Mouse (Mus musculus): ENCODE measurements around the gene Tomm20. TPM values are rescaled to one million over a fixed set of nuclear protein-coding genes. Genes with fewer than 3 reads are reported as not detected.

Tomm20 gene
- polyA plus RNA-seq, 1 experiment from 2014 or later: 278 TPM

GRCm38 (mm10) chr8:126973686-126974265, 28.1 kb upstream of the Tomm20 start:
- Histone ChIP-seq H3K4me1 (replicated peaks; ENCODE audit: control insufficient read depth, insufficient read depth, low read length) (0 out of 2 replicates have a peak, but pooled peaks cover 4% of the 10 kb centered on the region), H3K4me2 (replicated peaks; ENCODE audit: low read depth) (no peak overlapping the region; the same call in 1 of the 2 replicates), H3K27me3 (replicated peaks; ENCODE audit: control insufficient read depth, insufficient read depth, low read length) (no peaks in the 10 kb centered on the region), H3K9ac (ENCODE audit: low read depth, low read length) (no peak overlapping the region), H3K9me3 (ENCODE audit: control insufficient read depth) (no peaks in the 10 kb centered on the region), H3K27ac (ENCODE audit: low read depth, low read length) (peak overlapping the region; percentile 73), H3K4me3 (ENCODE audit: low read depth, low read length) (no peak overlapping the region), H3K36me3 (ENCODE audit: control insufficient read depth, insufficient read depth) (peaks cover 5% of the 10 kb centered on the region)
- peak; percentile 51 for ATAC-seq
- 36% methylated on average over 9 of the region's 9 CpGs for WGBS
- TF ChIP-seq CTCF (IDR thresholded peaks at IDR 0.05; ENCODE audit: low read depth): no peak

- no peaks in the 10 kb centered on the region for H3K9me3 ChIP-seq (ENCODE audit: control insufficient read depth)
- no peaks in the 10 kb centered on the region for H3K27me3 ChIP-seq (replicated peaks; ENCODE audit: control insufficient read depth, insufficient read depth, low read length)
- 0 out of 2 replicates have a peak, but pooled peaks cover 4% of the 10 kb centered on the region for H3K4me1 ChIP-seq (replicated peaks; ENCODE audit: control insufficient read depth, insufficient read depth, low read length)
- no peak overlapping the region for H3K9ac ChIP-seq (ENCODE audit: low read depth, low read length)
- peaks cover 16% of the 10 kb centered on the region for H3K36me3 ChIP-seq (ENCODE audit: control insufficient read depth, insufficient read depth)
- no peak overlapping the region for H3K4me3 ChIP-seq (ENCODE audit: low read depth, low read length)
- no peak overlapping the region for H3K27ac ChIP-seq (ENCODE audit: low read depth, low read length)
- WGBS: 69% methylated on average over 2 of the region's 2 CpGs
- H3K4me2 ChIP-seq (replicated peaks; ENCODE audit: low read depth): no peak overlapping the region
- ATAC-seq: no peak
- no peak for TF ChIP-seq CTCF (IDR thresholded peaks at IDR 0.05; ENCODE audit: low read depth)
Observed at GRCm38 (mm10) chr8:126972649-126973048, 27.0 kb upstream of the Tomm20 start.

- no peaks in the 10 kb centered on the region for H3K27me3 ChIP-seq (replicated peaks; ENCODE audit: control insufficient read depth, insufficient read depth, low read length)
- no peak for TF ChIP-seq CTCF (IDR thresholded peaks at IDR 0.05; ENCODE audit: low read depth)
- H3K27ac ChIP-seq (ENCODE audit: low read depth, low read length): no peak overlapping the region
- H3K9ac ChIP-seq (ENCODE audit: low read depth, low read length): no peak overlapping the region
- H3K9me3 ChIP-seq (ENCODE audit: control insufficient read depth): no peaks in the 10 kb centered on the region
- peaks cover 22% of the 10 kb centered on the region for H3K36me3 ChIP-seq (ENCODE audit: control insufficient read depth, insufficient read depth)
- H3K4me3 ChIP-seq (ENCODE audit: low read depth, low read length): no peak overlapping the region
- H3K4me1 ChIP-seq (replicated peaks; ENCODE audit: control insufficient read depth, insufficient read depth, low read length): 0 out of 2 replicates have a peak, but pooled peaks cover 4% of the 10 kb centered on the region
- ATAC-seq: no peak
- no peak overlapping the region for H3K4me2 ChIP-seq (replicated peaks; ENCODE audit: low read depth)
- 85% methylated on average over 2 of the region's 2 CpGs for WGBS
Observed at GRCm38 (mm10) chr8:126972102-126972501, 26.5 kb upstream of the Tomm20 start.

- Histone ChIP-seq H3K9me3 (ENCODE audit: control insufficient read depth) (no peaks in the 10 kb centered on the region), H3K27me3 (replicated peaks; ENCODE audit: control insufficient read depth, insufficient read depth, low read length) (no peaks in the 10 kb centered on the region), H3K9ac (ENCODE audit: low read depth, low read length) (peak overlapping the region; percentile 83), H3K27ac (ENCODE audit: low read depth, low read length) (peak overlapping the region; percentile 68; the same call in 1 of the 2 replicates), H3K36me3 (ENCODE audit: control insufficient read depth, insufficient read depth) (peaks cover 28% of the 10 kb centered on the region), H3K4me1 (replicated peaks; ENCODE audit: control insufficient read depth, insufficient read depth, low read length) (0 out of 2 replicates have a peak, but pooled peaks cover 4% of the 10 kb centered on the region), H3K4me3 (ENCODE audit: low read depth, low read length) (peak overlapping the region; percentile 95), H3K4me2 (replicated peaks; ENCODE audit: low read depth) (peak overlapping the region; percentile 86)
- 9% methylated on average over 13 of the region's 13 CpGs for WGBS
- TF ChIP-seq CTCF (IDR thresholded peaks at IDR 0.05; ENCODE audit: low read depth): no peak
- no peak for ATAC-seq
Observed at GRCm38 (mm10) chr8:126971314-126971664, 25.6 kb upstream of the Tomm20 start.

- H3K27ac ChIP-seq (ENCODE audit: low read depth, low read length): peak within 1 kb of the TSS; percentile 68
- no peaks in the 10 kb centered on the region for H3K9me3 ChIP-seq (ENCODE audit: control insufficient read depth)
- peaks cover 29% of the 10 kb centered on the region for H3K36me3 ChIP-seq (ENCODE audit: control insufficient read depth, insufficient read depth)
- peak; percentile 94 for ATAC-seq
- peak within 1 kb of the TSS; percentile 83 for H3K9ac ChIP-seq (ENCODE audit: low read depth, low read length)
- H3K4me3 ChIP-seq (ENCODE audit: low read depth, low read length): peak within 1 kb of the TSS; percentile 95
- H3K4me2 ChIP-seq (replicated peaks; ENCODE audit: low read depth): peak within 1 kb of the TSS; percentile 86
- no peaks in the 10 kb centered on the region for H3K27me3 ChIP-seq (replicated peaks; ENCODE audit: control insufficient read depth, insufficient read depth, low read length)
- WGBS: under 1% methylated on average over 49 of the region's 50 CpGs
- H3K4me1 ChIP-seq (replicated peaks; ENCODE audit: control insufficient read depth, insufficient read depth, low read length): 0 out of 2 replicates have a peak, but pooled peaks cover 4% of the 10 kb centered on the region
- 0 out of 2 replicates have a peak, but pooled peaks have one; percentile 2 for TF ChIP-seq CTCF (IDR thresholded peaks at IDR 0.05; ENCODE audit: low read depth)
Observed at GRCm38 (mm10) chr8:126970579-126971313, 25.1 kb upstream of the Tomm20 start, which contains the start of gene Rbm34. TSS of gene Rbm34 (minus strand) at chr8:126971071.

GRCm38 (mm10) chr8:126969546-126969945, 23.9 kb upstream of the Tomm20 start:
- Histone ChIP-seq H3K27ac (ENCODE audit: low read depth, low read length) (no peak overlapping the region), H3K9me3 (ENCODE audit: control insufficient read depth) (no peaks in the 10 kb centered on the region), H3K4me2 (replicated peaks; ENCODE audit: low read depth) (no peak overlapping the region), H3K27me3 (replicated peaks; ENCODE audit: control insufficient read depth, insufficient read depth, low read length) (no peaks in the 10 kb centered on the region), H3K9ac (ENCODE audit: low read depth, low read length) (no peak overlapping the region), H3K36me3 (ENCODE audit: control insufficient read depth, insufficient read depth) (peaks cover 40% of the 10 kb centered on the region), H3K4me1 (replicated peaks; ENCODE audit: control insufficient read depth, insufficient read depth, low read length) (0 out of 2 replicates have a peak, but pooled peaks cover 4% of the 10 kb centered on the region), H3K4me3 (ENCODE audit: low read depth, low read length) (no peak overlapping the region)
- no peak for ATAC-seq
- TF ChIP-seq CTCF (IDR thresholded peaks at IDR 0.05; ENCODE audit: low read depth): no peak
- 74% methylated on average over 1 of the region's 1 CpGs for WGBS

Measured in intestine, postnatal 0 days (tissue).